Mouse (Mus musculus) lung, adult 18-20 months (tissue): ENCODE measurements around the gene Rbmxl2.

Experiments used
- DNase-seq, 2 experiments: peaks; one replicate each; pipeline ENCODE4 v3.0.0; 2022; ENCODE audit warnings: mixed read lengths in 2 of 2

Rbmxl2 gene

GRCm38 (mm10) chr7:107209204-107209860 is at the start of gene Rbmxl2:
Rbmxl2 (plus strand) TSS chr7:107209445.
- no peak for DNase-seq

GRCm38 (mm10) chr7:107166690-107167089 is 42.6 kb upstream of the Rbmxl2 start, which contains the start of gene Nlrp14:
Nlrp14 (plus strand) TSS chr7:107166990.
- DNase-seq, result no peak

GRCm38 (mm10) chr7:107180406-107180805 is 28.8 kb upstream of the Rbmxl2 start:
- DNase-seq, result peak in 1 of 2 experiments; percentile 2

GRCm38 (mm10) chr7:107201817-107202216 is 7.4 kb upstream of the Rbmxl2 start:
- DNase-seq, result no peak

- no peak for DNase-seq
Measured at GRCm38 (mm10) chr7:107207843-107208242, 1.4 kb upstream of the Rbmxl2 start.

GRCm38 (mm10) chr7:107210126-107210576 is 906 bp downstream of the Rbmxl2 start:
- peak in 1 of 2 experiments; percentile 2 for DNase-seq

DNA sequence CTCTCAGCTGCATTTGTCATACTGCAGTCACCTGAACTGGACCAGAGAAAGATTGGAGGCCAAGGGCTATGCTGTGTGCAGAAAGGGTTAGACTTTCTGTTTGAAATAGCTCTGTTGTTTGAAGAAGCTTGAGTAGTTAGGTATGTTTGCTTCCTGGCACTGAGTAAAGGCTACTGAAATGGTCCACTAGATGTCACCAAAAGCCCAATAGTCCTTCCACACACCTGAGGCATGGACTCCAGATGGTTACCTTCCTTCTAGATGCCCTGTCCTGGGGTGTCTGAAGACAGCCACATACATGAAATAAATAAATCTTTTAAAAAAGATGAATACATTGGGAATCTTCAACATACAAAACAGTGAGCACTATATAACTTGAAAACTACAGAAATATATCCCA is 6.5 kb downstream of the Rbmxl2 start:
- DNase-seq, result peak in 1 of 2 experiments; percentile 7

DNA sequence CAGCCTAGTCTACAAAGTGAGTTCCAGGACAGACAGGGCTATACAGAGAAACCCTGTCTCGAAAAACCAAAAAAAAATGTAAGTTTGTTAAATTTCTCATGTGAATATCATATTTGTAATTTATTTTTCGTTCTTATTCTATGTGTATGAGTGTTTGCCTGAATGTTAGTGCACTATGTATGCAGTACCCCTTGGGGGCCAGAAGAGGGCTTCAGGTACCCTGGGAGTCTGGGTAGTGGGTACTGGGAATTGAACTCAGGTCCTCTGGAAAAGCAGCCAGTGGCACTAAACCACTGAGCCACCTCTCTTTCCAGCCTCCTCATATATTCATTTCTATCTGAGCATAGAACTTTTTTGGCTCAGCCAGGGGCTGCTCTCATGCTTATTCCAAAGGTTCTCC is 7.6 kb downstream of the Rbmxl2 start:
- no peak for DNase-seq

DNA sequence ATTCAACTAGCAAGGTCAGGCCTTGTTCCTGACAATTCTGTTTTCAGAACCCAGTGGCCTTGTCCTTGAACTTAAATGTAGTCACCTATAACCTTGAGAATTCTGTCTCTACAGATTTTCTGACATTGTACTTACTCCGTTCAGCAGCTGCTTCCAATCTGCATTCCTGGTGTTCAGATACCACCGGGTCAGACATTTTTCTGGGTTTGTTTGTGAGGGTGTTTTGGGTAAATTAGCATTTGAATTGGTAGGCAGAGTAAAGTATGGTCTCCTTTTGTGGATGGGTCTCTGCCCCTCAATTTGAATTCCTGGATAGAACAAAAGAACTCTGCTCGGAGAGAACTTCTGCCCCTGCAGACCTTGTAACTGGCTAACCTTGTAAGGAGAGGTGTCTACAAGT is 27.6 kb downstream of the Rbmxl2 start:
- DNase-seq, result no peak

GRCm38 (mm10) chr7:107237498-107237897 is 28.3 kb downstream of the Rbmxl2 start:
- DNase-seq, result no peak

- DNase-seq, result no peak
Measured at GRCm38 (mm10) chr7:107241371-107241883, 32.2 kb downstream of the Rbmxl2 start.

DNA sequence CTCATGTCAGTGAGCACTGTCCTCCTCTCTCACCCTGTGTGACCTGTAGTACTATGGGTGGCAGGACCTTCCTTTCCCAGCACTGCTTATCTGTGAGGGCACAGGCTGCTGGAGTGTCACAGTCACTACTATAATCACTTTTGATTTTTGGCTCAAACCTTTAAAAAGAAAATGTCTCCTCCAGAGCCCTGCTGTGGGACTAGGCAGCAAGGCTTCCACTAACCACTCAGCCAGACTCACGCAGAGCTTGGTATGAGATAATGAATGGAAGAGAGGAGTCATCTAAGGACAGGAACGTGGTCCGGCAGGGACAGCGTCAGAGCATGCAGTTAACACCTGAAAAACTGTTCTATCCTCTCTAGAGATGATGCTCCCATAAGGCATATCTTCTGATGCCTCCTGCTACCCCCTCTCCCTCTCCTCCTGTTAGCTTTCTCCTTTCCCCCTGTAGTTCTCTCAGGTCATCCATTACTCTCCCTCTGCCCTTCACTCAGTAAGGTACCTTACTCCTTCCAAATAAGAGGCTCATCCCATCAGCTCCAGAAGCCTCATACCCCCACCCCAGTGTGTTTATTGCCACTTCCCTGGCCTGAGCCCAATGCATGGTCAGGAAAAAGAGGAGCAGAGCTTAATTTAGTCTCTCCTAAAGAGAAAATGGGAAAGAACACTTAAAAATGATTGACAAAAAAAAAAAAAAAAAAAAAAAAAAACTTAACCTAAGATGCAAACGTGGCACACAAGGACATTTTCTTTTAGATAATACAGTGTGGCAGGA is 41.2 kb downstream of the Rbmxl2 start:
- DNase-seq, result no peak

- no peak for DNase-seq
Measured at GRCm38 (mm10) chr7:107253355-107253754, 44.1 kb downstream of the Rbmxl2 start.

DNA sequence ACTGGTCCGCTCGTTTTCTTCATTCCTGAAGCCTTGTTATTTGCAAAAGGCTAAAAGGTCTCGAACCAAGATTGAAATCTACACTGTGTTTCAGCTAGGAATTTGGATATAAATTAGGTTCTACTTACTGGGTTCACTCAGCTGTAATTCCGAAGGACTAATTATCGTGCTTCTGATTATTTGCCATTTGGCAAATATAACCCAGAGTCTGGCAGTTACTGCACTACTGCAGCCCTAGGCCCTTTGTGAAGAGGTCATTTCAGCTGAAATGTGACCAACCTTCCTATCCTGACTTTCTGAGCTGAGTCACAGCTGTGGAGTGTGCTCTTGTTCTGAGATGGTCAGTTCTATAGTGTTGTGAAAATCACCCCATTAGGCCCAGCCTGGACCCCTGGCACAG is 50.7 kb downstream of the Rbmxl2 start:
- no peak for DNase-seq
